Mouse (Mus musculus): ENCODE data around the gene Map3k5. TPM values are rescaled to one million over a fixed set of nuclear protein-coding genes. Genes with fewer than 3 reads are reported as not detected.

The Map3k5 gene
- total RNA-seq, 2 experiments from 2014 or later, result 16.9 to 22.4 TPM

GRCm38 (mm10) chr10:20141376-20141775 lies 207.1 kb downstream of the Map3k5 start:
- no peak for ATAC-seq (replicated peaks; ENCODE audit: poor library complexity, severe bottlenecking)

- peak; percentile 43 for ATAC-seq (replicated peaks; ENCODE audit: poor library complexity, severe bottlenecking)
Observed at GRCm38 (mm10) chr10:20148130-20148772, 214.0 kb downstream of the Map3k5 start, which contains the start of gene Map7. Map7 (plus strand) TSS chr10:20148471.

- peak; percentile 56 for ATAC-seq (replicated peaks; ENCODE audit: poor library complexity, severe bottlenecking)
Observed at GRCm38 (mm10) chr10:20148773-20149120, 214.5 kb downstream of the Map3k5 start.

- ATAC-seq (replicated peaks; ENCODE audit: poor library complexity, severe bottlenecking), result peak; percentile 25
Observed at GRCm38 (mm10) chr10:20149121-20149834, 215.0 kb downstream of the Map3k5 start.

GRCm38 (mm10) chr10:20149835-20150355 lies 215.6 kb downstream of the Map3k5 start:
- no peak for ATAC-seq (replicated peaks; ENCODE audit: poor library complexity, severe bottlenecking)

GRCm38 (mm10) chr10:20152131-20152530 lies 217.9 kb downstream of the Map3k5 start:
- ATAC-seq (replicated peaks; ENCODE audit: poor library complexity, severe bottlenecking), result no peak

GRCm38 (mm10) chr10:20153507-20153906 lies 219.2 kb downstream of the Map3k5 start:
- no peak for ATAC-seq (replicated peaks; ENCODE audit: poor library complexity, severe bottlenecking)

- peak; percentile 20; the same call in 1 of the 2 replicates for ATAC-seq (replicated peaks; ENCODE audit: poor library complexity, severe bottlenecking)
Observed at GRCm38 (mm10) chr10:20155401-20155800, 221.1 kb downstream of the Map3k5 start.

GRCm38 (mm10) chr10:20157021-20157726 lies 222.9 kb downstream of the Map3k5 start:
- ATAC-seq (replicated peaks; ENCODE audit: poor library complexity, severe bottlenecking), result no peak

- ATAC-seq (replicated peaks; ENCODE audit: poor library complexity, severe bottlenecking), result no peak
Observed at GRCm38 (mm10) chr10:20158756-20159155, 224.5 kb downstream of the Map3k5 start.

- ATAC-seq (replicated peaks; ENCODE audit: poor library complexity, severe bottlenecking), result no peak
Observed at GRCm38 (mm10) chr10:20159308-20159707, 225.0 kb downstream of the Map3k5 start.

GRCm38 (mm10) chr10:20160914-20161313 lies 226.6 kb downstream of the Map3k5 start:
- no peak for ATAC-seq (replicated peaks; ENCODE audit: poor library complexity, severe bottlenecking)

GRCm38 (mm10) chr10:20164810-20165209 lies 230.5 kb downstream of the Map3k5 start:
- peak; percentile 36 for ATAC-seq (replicated peaks; ENCODE audit: poor library complexity, severe bottlenecking)

GRCm38 (mm10) chr10:20166797-20167196 lies 232.5 kb downstream of the Map3k5 start:
- peak; percentile 80 for ATAC-seq (replicated peaks; ENCODE audit: poor library complexity, severe bottlenecking)

- peak; percentile 70 for ATAC-seq (replicated peaks; ENCODE audit: poor library complexity, severe bottlenecking)
Observed at GRCm38 (mm10) chr10:20167467-20167866, 233.2 kb downstream of the Map3k5 start.

GRCm38 (mm10) chr10:20169182-20169674 lies 235.0 kb downstream of the Map3k5 start:
- ATAC-seq (replicated peaks; ENCODE audit: poor library complexity, severe bottlenecking), result no peak

- no peak for ATAC-seq (replicated peaks; ENCODE audit: poor library complexity, severe bottlenecking)
Observed at GRCm38 (mm10) chr10:20169927-20170604, 235.8 kb downstream of the Map3k5 start.

GRCm38 (mm10) chr10:20170605-20171088 lies 236.4 kb downstream of the Map3k5 start:
- ATAC-seq (replicated peaks; ENCODE audit: poor library complexity, severe bottlenecking), result peak; percentile 62

GRCm38 (mm10) chr10:20171209-20171608 lies 236.9 kb downstream of the Map3k5 start:
- no peak for ATAC-seq (replicated peaks; ENCODE audit: poor library complexity, severe bottlenecking)

- ATAC-seq (replicated peaks; ENCODE audit: poor library complexity, severe bottlenecking), result no peak
Observed at GRCm38 (mm10) chr10:20171756-20172155, 237.5 kb downstream of the Map3k5 start.

All from granulocyte monocyte progenitor cell, adult 5-6 weeks (primary cell).